Mouse (Mus musculus): ENCODE measurements around the gene Rundc3a.

The Rundc3a gene

GRCm38 (mm10) chr11:102394421-102395124 lies 1.4 kb downstream of the Rundc3a start:
- DNase-seq = no peak

- DNase-seq = no peak
Observed at GRCm38 (mm10) chr11:102395250-102395649, 2.0 kb downstream of the Rundc3a start.

- DNase-seq = no peak
Observed at GRCm38 (mm10) chr11:102396263-102396662, 3.1 kb downstream of the Rundc3a start.

GRCm38 (mm10) chr11:102396671-102397141 lies 3.5 kb downstream of the Rundc3a start:
- DNase-seq = no peak

- DNase-seq = no peak
Observed at GRCm38 (mm10) chr11:102398007-102398825, 5.0 kb downstream of the Rundc3a start.

- no peak for DNase-seq
Observed at GRCm38 (mm10) chr11:102399107-102399506, 5.9 kb downstream of the Rundc3a start.

GRCm38 (mm10) chr11:102399610-102400072 lies 6.4 kb downstream of the Rundc3a start:
- peak; percentile 90 for DNase-seq

GRCm38 (mm10) chr11:102400513-102401084 lies 7.4 kb downstream of the Rundc3a start:
- DNase-seq = peak; percentile 89

- DNase-seq = no peak
Observed at GRCm38 (mm10) chr11:102401898-102402500, 8.8 kb downstream of the Rundc3a start.

- DNase-seq = no peak
Observed at GRCm38 (mm10) chr11:102403657-102404056, 10.5 kb downstream of the Rundc3a start.

- DNase-seq = no peak
Observed at GRCm38 (mm10) chr11:102404161-102405010, 11.2 kb downstream of the Rundc3a start.

GRCm38 (mm10) chr11:102405544-102406285 lies 12.5 kb downstream of the Rundc3a start:
- no peak for DNase-seq

- DNase-seq = no peak
Observed at GRCm38 (mm10) chr11:102406401-102406800, 13.2 kb downstream of the Rundc3a start.

GRCm38 (mm10) chr11:102406900-102407833 lies 14.0 kb downstream of the Rundc3a start:
- DNase-seq = peak; percentile 99

GRCm38 (mm10) chr11:102407834-102408215 lies 14.6 kb downstream of the Rundc3a start, which contains the start of gene Slc25a39:
Gene Slc25a39 (minus strand): TSS chr11:102407946.
- no peak for DNase-seq

GRCm38 (mm10) chr11:102408344-102408876 lies 15.2 kb downstream of the Rundc3a start:
- peak; percentile 100 for DNase-seq

- DNase-seq = peak; percentile 86
Observed at GRCm38 (mm10) chr11:102408888-102409794, 15.9 kb downstream of the Rundc3a start.

- DNase-seq = peak; percentile 87
Observed at GRCm38 (mm10) chr11:102409795-102410330, 16.7 kb downstream of the Rundc3a start.
